ENCODE assay signal across 28 mouse cellular contexts in genomic region chr19:34904032-34904431, GRCm38 (mm10).
"Had no signal": no experiment of that assay in that cellular context is flagged by ENCODE, and none has a peak within 500 bp of the region (broad histone marks: within the 10 kb centered on the region; RNA-seq: fewer than 3 reads in every experiment).

No protein-coding gene starts in this region.

- H3K27me3 ChIP-seq: heart, embryonic 12.5 days; hindbrain, embryonic 12.5 days; intestine, embryonic 15.5 days; limb, embryonic 12.5 days; liver, embryonic 13.5 days; liver, embryonic 15.5 days had no signal

- H3K4me2 ChIP-seq: heart, embryonic 12.5 days; hindbrain, embryonic 12.5 days; hindbrain, embryonic 14.5 days; intestine, embryonic 15.5 days; limb, embryonic 12.5 days; liver, embryonic 11.5 days; liver, embryonic 13.5 days; liver, embryonic 15.5 days had no signal

- H3K36me3 ChIP-seq: heart, embryonic 10.5 days; heart, embryonic 12.5 days; hindbrain, embryonic 10.5 days; hindbrain, embryonic 12.5 days; intestine, embryonic 15.5 days; limb, embryonic 10.5 days; limb, embryonic 12.5 days; liver, embryonic 13.5 days; liver, embryonic 15.5 days had no signal

- H3K4me1 ChIP-seq: hindbrain, embryonic 12.5 days; intestine, embryonic 15.5 days; liver, embryonic 15.5 days had no signal

- ATAC-seq: hindbrain, embryonic 16.5 days; inflammation-experienced regulatory T-cells, adult 6 months; intestine, embryonic 15.5 days; intestine, postnatal 0 days had no signal

- H3K27ac ChIP-seq: gastrocnemius, adult 2 months; heart, embryonic 10.5 days; hindbrain, embryonic 10.5 days; hindbrain, embryonic 12.5 days; hindbrain, embryonic 14.5 days; intestine, embryonic 15.5 days; layer of hippocampus, adult 2 months; left cerebral cortex, adult 2 months; limb, embryonic 10.5 days; limb, embryonic 12.5 days; liver, embryonic 13.5 days; liver, embryonic 15.5 days had no signal

- DNase-seq: gastrocnemius, adult 2 months; gastrocnemius, postnatal 10 days; gastrocnemius, postnatal 25 days; heart, adult 18-20 months; heart, postnatal 10 days; heart, postnatal 4 days; kidney, adult 18-20 months; kidney, adult 8-10 months; kidney, postnatal 10 days; kidney, postnatal 25 days; kidney, postnatal 4 days; liver; liver, embryonic 13.5 days had no signal

- H3K9me3 ChIP-seq: heart, embryonic 10.5 days; heart, embryonic 12.5 days; hindbrain, embryonic 10.5 days; hindbrain, embryonic 12.5 days; intestine, embryonic 15.5 days; limb, embryonic 10.5 days; limb, embryonic 12.5 days; liver, embryonic 13.5 days; liver, embryonic 15.5 days had no signal

- H3K4me3 ChIP-seq: gastrocnemius, adult 2 months; heart, embryonic 10.5 days; heart, embryonic 12.5 days; hindbrain, embryonic 10.5 days; hindbrain, embryonic 12.5 days; intestine, embryonic 15.5 days; layer of hippocampus, adult 2 months; left cerebral cortex, adult 2 months; limb, embryonic 10.5 days; limb, embryonic 12.5 days; liver, embryonic 13.5 days; liver, embryonic 15.5 days had no signal

- H3K9ac ChIP-seq: heart, embryonic 12.5 days; hindbrain, embryonic 12.5 days; hindbrain, embryonic 14.5 days; intestine, embryonic 15.5 days; limb, embryonic 12.5 days; liver, embryonic 13.5 days; liver, embryonic 15.5 days had no signal
